Mouse (Mus musculus): ENCODE measurements at regions not wholly inside any gene's neighbourhood (a gene's known extent, or its start where the extent isn't known, plus 50 kb on each side); places are given as distances from the start of the nearest gene placed in this dataset.

DNA sequence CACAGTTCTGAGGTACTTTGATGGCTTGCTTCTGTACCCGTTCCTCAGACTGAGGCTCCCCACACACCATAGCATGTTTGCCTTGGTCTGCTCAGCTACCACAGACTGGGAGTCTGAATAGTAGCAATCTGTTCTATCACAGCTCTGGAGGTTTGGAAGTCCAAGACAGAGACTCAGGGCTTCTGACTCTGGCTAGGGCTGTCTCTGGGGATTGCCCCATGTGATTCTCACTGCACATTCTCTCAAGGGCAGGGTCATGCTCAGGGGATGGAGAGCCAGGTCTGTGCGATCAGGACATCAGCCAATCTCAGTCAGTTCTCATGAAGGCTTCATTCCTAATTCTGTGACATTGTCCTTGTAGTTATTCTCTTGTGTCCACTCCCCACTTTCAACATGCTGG is 108.8 kb upstream of the Gdf10 start:
- TF ChIP-seq EP300 (IDR thresholded peaks at IDR 0.05; ENCODE audit: low read depth) (no peak), CTCF (IDR thresholded peaks at IDR 0.05; ENCODE audit: low read depth) (no peak)
